Mouse (Mus musculus): Measurements from ENCODE around the gene Npat.

Gene Npat

GRCm38 (mm10) chr9:53609968-53610781 lies 73.3 kb downstream of the Npat start, which contains the start of gene Acat1:
TSS of gene Acat1 (minus strand) at chr9:53610382.
- peak; percentile 98 for DNase-seq

DNA sequence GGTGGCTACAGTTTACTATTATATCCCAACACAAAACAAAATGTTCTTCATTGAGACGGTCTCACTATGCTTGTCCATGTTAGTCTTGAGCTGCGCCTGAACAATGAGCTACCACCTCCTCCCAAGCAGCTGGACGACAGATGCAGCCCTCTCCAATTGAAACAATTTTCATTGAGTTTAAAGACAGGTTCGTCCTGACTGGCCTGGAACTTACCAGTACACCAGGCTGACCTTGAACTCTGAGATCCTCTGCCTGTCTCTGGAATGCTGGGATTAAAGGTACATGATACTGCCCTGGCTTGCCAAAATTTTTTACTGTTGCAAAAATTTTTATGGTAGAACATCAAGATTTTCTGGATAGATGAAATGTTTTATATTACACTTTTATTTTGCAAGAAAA lies 77.4 kb downstream of the Npat start:
- DNase-seq: no peak

DNA sequence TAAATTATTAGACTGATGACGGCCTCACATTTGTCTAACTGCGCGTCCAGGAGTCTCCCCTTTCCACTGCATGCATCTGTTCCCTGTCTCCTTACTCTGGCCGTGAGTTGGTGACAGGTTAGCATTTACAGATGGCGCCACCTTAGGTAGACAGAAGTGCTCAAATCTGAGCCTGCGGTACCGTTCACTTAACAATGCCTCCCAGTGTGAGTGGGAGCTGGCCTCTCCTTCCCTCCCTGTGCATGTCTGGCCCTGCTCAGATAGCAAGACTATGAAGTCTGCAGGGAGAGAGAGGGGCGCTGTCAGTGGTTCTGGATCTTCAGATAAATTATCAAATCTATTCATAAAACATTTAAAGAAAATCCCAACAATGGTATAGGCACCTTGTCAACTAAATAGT lies 78.4 kb downstream of the Npat start:
- DNase-seq: no peak

Measured in kidney, postnatal 10 days (tissue).